Mouse (Mus musculus): Measurements from ENCODE around the gene D5Ertd579e.

- TF ChIP-seq POLR2A (IDR thresholded peaks at IDR 0.05; ENCODE audit: extremely low read depth, insufficient read depth, low read length) = no peak
- TF ChIP-seq CTCF (IDR thresholded peaks at IDR 0.05; ENCODE audit: low read depth, low read length) = no peak
Measured at GRCm38 (mm10) chr5:36729923-36730322, 34.1 kb upstream of the D5Ertd579e start.
